Mouse (Mus musculus): ENCODE results near the gene Klhl8. TPM values are rescaled to one million over a fixed set of nuclear protein-coding genes. Genes with fewer than 3 reads are reported as not detected.
A peak's percentile ranks its signal among the peaks of the same experiment; 100 is the strongest.

The Klhl8 gene
- polyA plus RNA-seq, 1 experiment: not detected

DNA sequence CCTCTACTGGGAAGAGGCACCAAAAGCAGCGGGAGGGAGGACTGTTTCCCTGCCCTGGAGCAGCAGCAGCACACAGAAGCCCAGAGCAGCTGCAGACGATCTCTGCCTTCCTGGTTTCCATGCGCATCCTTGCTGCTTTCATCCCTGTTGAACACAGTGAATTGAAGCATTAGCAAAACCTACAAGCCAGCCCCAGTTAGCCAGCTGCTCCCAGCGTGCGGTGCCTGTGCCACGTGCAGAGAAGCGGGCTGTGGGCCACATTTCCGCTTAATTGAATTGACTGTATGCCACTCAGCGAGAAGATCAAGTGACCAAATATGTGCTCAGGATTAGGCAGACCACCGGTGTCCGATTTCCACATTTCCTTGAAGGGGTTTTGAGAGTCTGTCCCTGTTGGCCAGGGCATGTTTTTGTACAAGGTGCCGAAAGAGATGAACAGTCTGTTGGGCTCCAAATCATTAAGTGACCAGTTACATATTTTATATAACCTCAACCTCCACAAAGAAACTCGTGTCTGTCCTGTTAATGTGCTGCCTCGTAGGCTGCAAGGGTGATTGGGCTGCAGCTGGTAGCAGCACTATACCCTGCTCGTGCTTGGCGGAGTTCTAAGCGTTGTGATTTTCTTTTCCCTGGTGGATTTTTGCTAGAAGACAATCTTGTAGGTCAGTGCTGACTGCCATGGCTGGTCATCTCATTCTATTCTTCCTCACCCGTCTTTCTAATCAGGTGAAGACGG lies 65.5 kb downstream of the Klhl8 start:
- WGBS: 38% methylated on average over 19 of the region's 19 CpGs
- H3K4me3 ChIP-seq (ENCODE audit: insufficient read depth, low read depth, low read length): no peak overlapping the region
- TF ChIP-seq CTCF (IDR thresholded peaks at IDR 0.05; ENCODE audit: insufficient read depth, low read depth, low read length) (no peak), POLR2A (IDR thresholded peaks at IDR 0.05; ENCODE audit: insufficient read depth, low read depth, low read length) (no peak)
- 0 out of 2 replicates have a peak overlapping the region, but pooled peaks have one; percentile 3 for H3K27ac ChIP-seq (ENCODE audit: insufficient read depth, low read depth, low read length)
- peaks cover 12% of the 10 kb centered on the region for H3K4me1 ChIP-seq (ENCODE audit: control insufficient read depth, insufficient read depth, low read length)

DNA sequence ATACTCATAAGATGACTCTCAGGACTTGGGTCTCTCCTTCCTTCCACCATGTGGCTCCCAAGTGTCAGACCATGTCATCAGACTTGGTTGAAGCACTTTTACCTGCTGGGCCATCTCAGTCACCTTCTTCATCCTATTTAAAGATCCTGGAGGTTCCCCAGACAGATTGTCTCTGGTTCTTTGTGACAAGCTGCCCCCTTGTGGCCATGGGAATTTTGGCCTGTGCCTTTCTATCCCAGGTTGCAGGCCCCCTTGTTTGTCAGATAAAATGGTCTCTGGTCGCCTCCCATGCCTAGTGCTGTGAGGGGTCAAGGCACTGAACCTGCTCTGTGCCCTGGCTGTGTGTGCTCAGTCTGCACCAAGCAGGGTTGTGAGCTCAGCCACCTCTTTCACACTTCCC lies 67.1 kb downstream of the Klhl8 start:
- TF ChIP-seq CTCF (IDR thresholded peaks at IDR 0.05; ENCODE audit: insufficient read depth, low read depth, low read length) (no peak), POLR2A (IDR thresholded peaks at IDR 0.05; ENCODE audit: insufficient read depth, low read depth, low read length) (no peak)
- 92% methylated on average over 1 of the region's 1 CpGs for WGBS
- Histone ChIP-seq H3K4me3 (ENCODE audit: insufficient read depth, low read depth, low read length) (no peak overlapping the region), H3K4me1 (ENCODE audit: control insufficient read depth, insufficient read depth, low read length) (peaks cover 12% of the 10 kb centered on the region), H3K27ac (ENCODE audit: insufficient read depth, low read depth, low read length) (no peak overlapping the region)

DNA sequence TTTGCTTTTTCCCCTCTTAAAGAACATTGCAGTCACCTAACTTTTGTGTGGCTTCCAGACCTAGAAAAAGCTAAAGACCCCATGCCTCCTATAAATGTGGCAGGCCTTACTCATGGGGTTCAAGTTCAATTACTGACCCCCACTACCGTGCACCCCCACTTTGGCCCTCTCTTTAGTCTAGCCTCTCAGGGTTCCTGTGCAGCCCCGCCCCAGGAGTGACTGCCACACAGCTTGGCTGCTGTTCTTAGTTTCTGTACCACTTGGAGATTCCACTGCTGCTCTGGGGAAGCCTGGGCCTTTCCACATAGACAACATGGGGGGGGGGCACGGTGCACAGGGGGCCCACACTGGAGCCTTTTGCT lies 71.8 kb downstream of the Klhl8 start:
- Histone ChIP-seq H3K4me3 (ENCODE audit: insufficient read depth, low read depth, low read length) (no peak overlapping the region), H3K4me1 (ENCODE audit: control insufficient read depth, insufficient read depth, low read length) (no peaks in the 10 kb centered on the region), H3K27ac (ENCODE audit: insufficient read depth, low read depth, low read length) (no peak overlapping the region)
- 82% methylated on average over 3 of the region's 3 CpGs for WGBS
- TF ChIP-seq POLR2A (IDR thresholded peaks at IDR 0.05; ENCODE audit: insufficient read depth, low read depth, low read length) (no peak), CTCF (IDR thresholded peaks at IDR 0.05; ENCODE audit: insufficient read depth, low read depth, low read length) (no peak)

DNA sequence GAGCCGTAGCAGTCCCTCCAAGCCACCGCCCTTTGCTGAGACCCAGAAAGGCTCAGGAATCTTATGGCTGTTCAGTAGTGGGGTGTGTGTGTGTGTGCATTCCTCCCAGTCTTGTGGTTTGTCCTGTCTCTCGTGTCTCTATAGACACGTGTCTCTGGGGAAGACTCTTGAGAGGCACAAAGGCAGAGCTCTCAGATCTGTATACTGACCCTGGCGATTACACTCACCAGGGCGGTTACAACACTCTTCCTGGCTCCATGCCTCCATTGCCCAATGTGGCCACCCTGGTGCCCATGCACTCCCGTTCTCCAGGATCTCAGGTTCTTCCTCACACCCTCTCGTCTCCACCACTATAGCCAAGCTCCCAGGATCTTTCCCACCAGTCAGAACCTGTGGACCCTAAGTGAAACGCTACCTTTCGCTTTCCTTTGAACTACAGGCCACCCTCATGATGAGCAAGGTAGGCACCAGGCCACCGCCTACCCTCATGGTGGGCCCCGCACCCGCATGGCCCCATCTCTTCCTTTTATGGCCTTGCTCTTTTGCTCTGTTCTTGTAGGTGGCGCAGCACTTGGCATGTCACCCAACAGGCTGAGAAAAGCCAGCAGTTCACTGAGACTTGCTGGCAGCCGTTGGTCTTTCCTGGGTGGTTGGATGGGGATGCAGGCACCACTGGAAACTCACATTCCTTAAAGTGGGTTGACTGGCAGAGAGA lies 72.4 kb downstream of the Klhl8 start:
- 89% methylated on average over 15 of the region's 15 CpGs for WGBS
- Histone ChIP-seq H3K27ac (ENCODE audit: insufficient read depth, low read depth, low read length) (no peak overlapping the region), H3K4me3 (ENCODE audit: insufficient read depth, low read depth, low read length) (no peak overlapping the region), H3K4me1 (ENCODE audit: control insufficient read depth, insufficient read depth, low read length) (no peaks in the 10 kb centered on the region)
- TF ChIP-seq POLR2A (IDR thresholded peaks at IDR 0.05; ENCODE audit: insufficient read depth, low read depth, low read length) (no peak), CTCF (IDR thresholded peaks at IDR 0.05; ENCODE audit: insufficient read depth, low read depth, low read length) (no peak)

GRCm38 (mm10) chr5:103836148-103836784 lies 74.8 kb downstream of the Klhl8 start:
- TF ChIP-seq CTCF (IDR thresholded peaks at IDR 0.05; ENCODE audit: insufficient read depth, low read depth, low read length) (no peak), POLR2A (IDR thresholded peaks at IDR 0.05; ENCODE audit: insufficient read depth, low read depth, low read length) (no peak)
- H3K27ac ChIP-seq (ENCODE audit: insufficient read depth, low read depth, low read length): no peak overlapping the region
- no peak overlapping the region for H3K4me3 ChIP-seq (ENCODE audit: insufficient read depth, low read depth, low read length)
- 90% methylated on average over 10 of the region's 11 CpGs for WGBS
- 0 out of 2 replicates have a peak, but pooled peaks cover 3% of the 10 kb centered on the region for H3K4me1 ChIP-seq (ENCODE audit: control insufficient read depth, insufficient read depth, low read length)

DNA sequence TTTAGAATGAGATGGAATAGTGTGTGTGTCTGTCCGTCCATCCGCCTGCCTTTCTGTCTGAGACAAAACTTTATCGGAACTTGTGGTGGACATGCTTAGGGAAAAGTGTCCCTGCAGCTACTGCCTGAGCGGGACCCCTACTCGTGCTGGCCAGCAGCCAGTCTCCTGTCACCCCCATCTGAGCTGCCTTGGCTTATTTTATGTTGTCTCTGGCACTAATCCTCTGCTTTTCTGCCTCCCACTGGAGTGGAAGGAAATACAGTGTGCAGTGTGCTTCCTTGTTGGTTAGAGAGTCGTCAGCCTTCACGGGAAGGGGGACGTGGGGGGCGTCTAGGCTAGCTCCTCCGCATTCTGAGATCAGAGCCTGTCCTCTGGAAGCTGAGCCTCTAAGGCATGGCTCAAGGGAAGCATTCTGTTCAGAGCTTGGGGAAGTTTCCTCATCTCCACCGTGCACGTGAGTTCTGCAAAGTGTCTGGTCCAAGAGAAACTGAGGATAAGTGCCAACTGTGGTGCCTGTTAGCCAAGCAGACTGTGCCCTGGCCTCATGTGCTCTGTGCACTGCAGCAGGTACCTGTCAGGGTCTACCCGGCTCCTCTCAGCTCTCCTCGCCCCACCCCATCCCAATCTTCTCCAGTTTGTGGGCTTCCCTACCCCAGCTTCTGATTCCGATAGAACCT lies 75.5 kb downstream of the Klhl8 start:
- Histone ChIP-seq H3K27ac (ENCODE audit: insufficient read depth, low read depth, low read length) (no peak overlapping the region), H3K4me1 (ENCODE audit: control insufficient read depth, insufficient read depth, low read length) (0 out of 2 replicates have a peak, but pooled peaks cover 3% of the 10 kb centered on the region), H3K4me3 (ENCODE audit: insufficient read depth, low read depth, low read length) (no peak overlapping the region)
- no peak for TF ChIP-seq POLR2A (IDR thresholded peaks at IDR 0.05; ENCODE audit: insufficient read depth, low read depth, low read length)
- no peak for TF ChIP-seq CTCF (IDR thresholded peaks at IDR 0.05; ENCODE audit: insufficient read depth, low read depth, low read length)
- WGBS: 60% methylated on average over 15 of the region's 15 CpGs

- 100% methylated on average over 1 of the region's 1 CpGs for WGBS
- TF ChIP-seq POLR2A (IDR thresholded peaks at IDR 0.05; ENCODE audit: insufficient read depth, low read depth, low read length): no peak
- TF ChIP-seq CTCF (IDR thresholded peaks at IDR 0.05; ENCODE audit: insufficient read depth, low read depth, low read length): no peak
- H3K4me1 ChIP-seq (ENCODE audit: control insufficient read depth, insufficient read depth, low read length): 0 out of 2 replicates have a peak, but pooled peaks cover 3% of the 10 kb centered on the region
- H3K4me3 ChIP-seq (ENCODE audit: insufficient read depth, low read depth, low read length): no peak overlapping the region
- H3K27ac ChIP-seq (ENCODE audit: insufficient read depth, low read depth, low read length): no peak overlapping the region
Observed at GRCm38 (mm10) chr5:103830886-103831285, 80.2 kb downstream of the Klhl8 start.

- 88% methylated on average over 12 of the region's 12 CpGs for WGBS
- Histone ChIP-seq H3K27ac (ENCODE audit: insufficient read depth, low read depth, low read length) (no peak overlapping the region), H3K4me1 (ENCODE audit: control insufficient read depth, insufficient read depth, low read length) (0 out of 2 replicates have a peak, but pooled peaks cover 3% of the 10 kb centered on the region), H3K4me3 (ENCODE audit: insufficient read depth, low read depth, low read length) (no peak overlapping the region)
- no peak for TF ChIP-seq CTCF (IDR thresholded peaks at IDR 0.05; ENCODE audit: insufficient read depth, low read depth, low read length)
- TF ChIP-seq POLR2A (IDR thresholded peaks at IDR 0.05; ENCODE audit: insufficient read depth, low read depth, low read length): no peak
Observed at GRCm38 (mm10) chr5:103829158-103829557, 81.9 kb downstream of the Klhl8 start.
